Mouse (Mus musculus): ENCODE measurements around the gene Prr7. TPM values are rescaled to one million over a fixed set of nuclear protein-coding genes. Genes with fewer than 3 reads are reported as not detected.
A peak's percentile ranks its signal among the peaks of the same experiment; 100 is the strongest.

Gene Prr7
- total and polyA plus RNA-seq, 3 experiments, result 2.7 to 8.7 TPM; not detected in 1

- DNase-seq (ENCODE audit: low read depth, low spot score), result no peak
- Histone ChIP-seq H3K36me3 (ENCODE audit: control insufficient read depth in 1 of 2, insufficient read depth in 2 of 2, low read length in 2 of 2) (peaks cover 0 to 2% of the 10 kb centered on the region in 2 experiments; a peak in 2 of 4 replicates), H3K27me3 (ENCODE audit: control insufficient read depth in 1 of 2, insufficient read depth in 2 of 2, low read length in 2 of 2) (no peaks in the 10 kb centered on the region), H3K4me1 (ENCODE audit: control insufficient read depth in 1 of 2, insufficient read depth in 2 of 2, low read length in 2 of 2) (no peaks in the 10 kb centered on the region), H3K4me3 (ENCODE audit: control insufficient read depth in 1 of 2, insufficient read depth in 1 of 2, low read depth in 2 of 2, low read length in 2 of 2) (no peak overlapping the region), H3K9ac (ENCODE audit: control insufficient read depth, low read depth, low read length, poor library complexity, severe bottlenecking) (no peak overlapping the region), H3K9me3 (replicated peaks; ENCODE audit: insufficient read depth, low read length) (no peaks in the 10 kb centered on the region), H3K79me2 (ENCODE audit: control insufficient read depth, insufficient read depth, low read length, poor library complexity) (no peaks in the 10 kb centered on the region), H3K27ac (ENCODE audit: control insufficient read depth, low read depth, low read length) (no peak overlapping the region)
- no peak for TF ChIP-seq USF2 (IDR thresholded peaks at IDR 0.05; ENCODE audit: borderline replicate concordance in 1 of 2, insufficient read depth in 1 of 2, low read depth in 1 of 2, low read length in 2 of 2)
- no peak for TF ChIP-seq ZC3H11A (IDR thresholded peaks at IDR 0.05; ENCODE audit: low read depth, low read length)
- no peak for TF ChIP-seq MXI1 (IDR thresholded peaks at IDR 0.05; ENCODE audit: low read depth, low read length)
- TF ChIP-seq ETS1 (IDR thresholded peaks at IDR 0.05; ENCODE audit: low read depth, low read length), result no peak
- no peak for TF ChIP-seq USF1 (IDR thresholded peaks at IDR 0.05; ENCODE audit: low read depth, low read length)
- no peak for TF ChIP-seq BHLHE40 (IDR thresholded peaks at IDR 0.05; ENCODE audit: borderline replicate concordance, low read depth, low read length)
- 0 out of 2 replicates have a peak, but pooled peaks have one; percentile 11 for TF ChIP-seq POLR2AphosphoS2 (IDR thresholded peaks at IDR 0.05; ENCODE audit: low read length)
These were observed 554 bp upstream of the Prr7 start for GRCm38 (mm10) chr13:55463399-55464026.

DNA sequence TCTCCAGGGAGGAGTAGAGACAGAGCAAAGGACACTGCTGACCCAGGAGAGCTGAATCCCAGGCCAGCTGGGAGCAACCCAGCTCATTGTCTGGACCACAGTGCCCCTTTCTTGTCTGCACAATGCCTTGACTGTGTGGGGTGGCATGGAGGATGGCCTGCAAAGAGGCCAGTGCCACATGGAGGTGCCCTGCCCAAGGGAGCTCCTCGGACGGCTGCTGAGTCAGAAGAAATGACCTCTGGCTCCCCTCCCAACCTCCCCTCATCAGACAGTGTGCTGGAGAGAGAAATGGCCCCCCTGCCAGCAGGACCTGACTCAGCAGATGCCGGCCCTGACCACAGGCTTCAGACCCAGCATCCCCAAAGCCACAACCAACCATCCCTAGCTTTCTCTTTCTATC is 1.1 kb downstream of the Prr7 start:
- DNase-seq (ENCODE audit: low read depth, low spot score), result no peak
- H3K4me3 ChIP-seq (ENCODE audit: control insufficient read depth in 1 of 2, insufficient read depth in 1 of 2, low read depth in 2 of 2, low read length in 2 of 2), result no peak overlapping the region
- H3K27me3 ChIP-seq (ENCODE audit: control insufficient read depth in 1 of 2, insufficient read depth in 2 of 2, low read length in 2 of 2), result no peaks in the 10 kb centered on the region
- H3K79me2 ChIP-seq (ENCODE audit: control insufficient read depth, insufficient read depth, low read length, poor library complexity), result no peaks in the 10 kb centered on the region
- H3K9me3 ChIP-seq (replicated peaks; ENCODE audit: insufficient read depth, low read length), result no peaks in the 10 kb centered on the region
- H3K36me3 ChIP-seq (ENCODE audit: control insufficient read depth in 1 of 2, insufficient read depth in 2 of 2, low read length in 2 of 2), result no peaks in the 10 kb centered on the region; a peak in 1 of 4 replicates
- no peak for TF ChIP-seq TCF12 (IDR thresholded peaks at IDR 0.05; ENCODE audit: low read depth, low read length)
- TF ChIP-seq USF1 (IDR thresholded peaks at IDR 0.05; ENCODE audit: low read depth, low read length), result no peak
- TF ChIP-seq POLR2AphosphoS5 (IDR thresholded peaks at IDR 0.05; ENCODE audit: borderline replicate concordance, low read depth, low read length), result no peak
- no peak for TF ChIP-seq GATA1 (IDR thresholded peaks at IDR 0.05; ENCODE audit: low read depth, low read length)
- no peak overlapping the region for H3K9ac ChIP-seq (ENCODE audit: control insufficient read depth, low read depth, low read length, poor library complexity, severe bottlenecking)
- H3K27ac ChIP-seq (ENCODE audit: control insufficient read depth, low read depth, low read length), result no peak overlapping the region
- no peaks in the 10 kb centered on the region for H3K4me1 ChIP-seq (ENCODE audit: control insufficient read depth in 1 of 2, insufficient read depth in 2 of 2, low read length in 2 of 2)

- Histone ChIP-seq H3K36me3 (ENCODE audit: control insufficient read depth in 1 of 2, insufficient read depth in 2 of 2, low read length in 2 of 2) (no peaks in the 10 kb centered on the region), H3K9ac (ENCODE audit: control insufficient read depth, low read depth, low read length, poor library complexity, severe bottlenecking) (no peak overlapping the region), H3K27me3 (ENCODE audit: control insufficient read depth in 1 of 2, insufficient read depth in 2 of 2, low read length in 2 of 2) (no peaks in the 10 kb centered on the region), H3K4me1 (ENCODE audit: control insufficient read depth in 1 of 2, insufficient read depth in 2 of 2, low read length in 2 of 2) (no peaks in the 10 kb centered on the region; a peak in 1 of 4 replicates), H3K79me2 (ENCODE audit: control insufficient read depth, insufficient read depth, low read length, poor library complexity) (no peaks in the 10 kb centered on the region), H3K9me3 (replicated peaks; ENCODE audit: insufficient read depth, low read length) (no peaks in the 10 kb centered on the region), H3K27ac (ENCODE audit: control insufficient read depth, low read depth, low read length) (no peak overlapping the region), H3K4me3 (ENCODE audit: control insufficient read depth in 1 of 2, insufficient read depth in 1 of 2, low read depth in 2 of 2, low read length in 2 of 2) (no peak overlapping the region)
- TF ChIP-seq SMC3 (IDR thresholded peaks at IDR 0.05; ENCODE audit: low read depth, low read length) (no peak), CHD1 (IDR thresholded peaks at IDR 0.05; ENCODE audit: low read depth, low read length) (no peak), BHLHE40 (IDR thresholded peaks at IDR 0.05; ENCODE audit: borderline replicate concordance, low read depth, low read length) (no peak), JUND (IDR thresholded peaks at IDR 0.05; ENCODE audit: low read depth, low read length) (no peak), HCFC1 (IDR thresholded peaks at IDR 0.05; ENCODE audit: low read depth, low read length) (no peak), KAT2A (conservative IDR thresholded peaks at IDR 0.05; ENCODE audit: low read depth, low read length) (no peak), USF1 (IDR thresholded peaks at IDR 0.05; ENCODE audit: low read depth, low read length) (no peak), MXI1 (IDR thresholded peaks at IDR 0.05; ENCODE audit: low read depth, low read length) (no peak), RAD21 (IDR thresholded peaks at IDR 0.05; ENCODE audit: low read depth, low read length) (no peak), ZKSCAN1 (IDR thresholded peaks at IDR 0.05; ENCODE audit: low read depth, low read length) (no peak), GATA1 (IDR thresholded peaks at IDR 0.05; ENCODE audit: low read depth, low read length) (no peak), TCF12 (IDR thresholded peaks at IDR 0.05; ENCODE audit: low read depth, low read length) (no peak), ZMIZ1 (IDR thresholded peaks at IDR 0.05; ENCODE audit: low read depth, low read length) (no peak), SIN3A (IDR thresholded peaks at IDR 0.05; ENCODE audit: low read length) (no peak), NRF1 (IDR thresholded peaks at IDR 0.05; ENCODE audit: insufficient read depth, low read depth, low read length, poor library complexity, severe bottlenecking) (no peak), MEF2A (IDR thresholded peaks at IDR 0.05; ENCODE audit: extremely low read depth, insufficient replicate concordance, low read depth, low read length, poor library complexity, severe bottlenecking) (no peak)
- DNase-seq (ENCODE audit: low read depth, low spot score), result peak; percentile 51
These were observed 1.9 kb downstream of the Prr7 start for GRCm38 (mm10) chr13:55465830-55466440.
